ENCODE assay signal across 10 mouse cellular contexts in genomic region chr16:58751314-58751713, GRCm38 (mm10). TPM values are rescaled to one million over a fixed set of nuclear protein-coding genes. Genes with fewer than 3 reads are reported as not detected.
DNase-seq lines count a peak whose midpoint lies in the region; ATAC-seq and TF ChIP-seq lines count a peak whose summit lies in the region.
"Had no signal": no experiment of that assay in that cellular context is flagged by ENCODE, and none has a peak within 500 bp of the region (broad histone marks: within the 10 kb centered on the region; RNA-seq: fewer than 3 reads in every experiment).

No protein-coding gene starts in this region.

- H3K27ac ChIP-seq in left cerebral cortex, adult 2 months, result no peak overlapping the region

- intact Hi-C loops in left cerebral cortex, adult 2 months (cut with DNase I), result no loop called here
- intact Hi-C loops in left cerebral cortex, postnatal 10 days (cut with DNase I), result no loop called here

- no peak overlapping the region for H3K4me3 ChIP-seq in left cerebral cortex, adult 2 months
- H3K4me3 ChIP-seq: myocyte had no signal

- DNase-seq in left cerebral cortex, adult 2 months (ENCODE audit: extremely low spot score in 1 of 2, low spot score in 2 of 2), result no peak
- DNase-seq in left cerebral cortex, postnatal 10 days (ENCODE audit: extremely low spot score in 1 of 2, low spot score in 2 of 2), result no peak
- DNase-seq in ES-CJ7 (ENCODE audit: low read depth, low spot score), result peak; percentile 23
- DNase-seq in brain, adult 2 months (ENCODE audit: low read depth, low spot score), result peak; percentile 31
- no peak for DNase-seq in gastrocnemius, postnatal 25 days
- DNase-seq in urinary bladder, adult 18-20 months (ENCODE audit: low spot score in 2 of 2), result no peak
- DNase-seq: adrenal gland, postnatal 36 days had no signal

- ATAC-seq in megakaryocyte-erythroid progenitor cell, adult 5-6 weeks (replicated peaks; ENCODE audit: low FRiP score, low TSS enrichment, poor library complexity, severe bottlenecking), result peak; percentile 92

- peak; percentile 56 for TF ChIP-seq CTCF in left cerebral cortex, adult 2 months (IDR thresholded peaks at IDR 0.05)

RNA-seq across cellular contexts. Expression of gene Olfr172, which starts 11.7 kb away (rescaled TPM):
- total RNA-seq in left cerebral cortex, adult 2 months (2021), result not detected
- total RNA-seq in left cerebral cortex, postnatal 10 days (2021), result not detected
- total RNA-seq in megakaryocyte-erythroid progenitor cell, adult 5-6 weeks (2014; fragmentation: Nextera tagmentation), result not detected in 2 replicates
- not detected in 2 replicates for total RNA-seq in megakaryocyte-erythroid progenitor cell, adult 5-6 weeks (2017)
- total RNA-seq in gastrocnemius, postnatal 25 days (2021), result not detected
- total RNA-seq: adrenal gland, postnatal 36 days; left cerebral cortex, postnatal 25 days had no signal

RNA-seq across cellular contexts. Expression of gene Cldnd1, which starts 23.6 kb away (rescaled TPM):
- total RNA-seq in left cerebral cortex, adult 2 months (2021), result 10 to 100 TPM; 95.5 to 97.5 TPM
- 100 to 1,000 TPM; 119 to 122 TPM for total RNA-seq in left cerebral cortex, postnatal 10 days (2021)
- total RNA-seq in megakaryocyte-erythroid progenitor cell, adult 5-6 weeks (2014; fragmentation: Nextera tagmentation), result 40.0 and 41.1 TPM in 2 replicates
- 16.4 and 36.4 TPM in 2 replicates for total RNA-seq in megakaryocyte-erythroid progenitor cell, adult 5-6 weeks (2017)
- 10 to 100 TPM; 63.9 to 64.2 TPM for total RNA-seq in gastrocnemius, postnatal 25 days (2021)

RNA-seq across cellular contexts. Expression of gene Gpr15, which starts 32.4 kb away (rescaled TPM):
- total RNA-seq in left cerebral cortex, adult 2 months (2021), result not detected
- total RNA-seq in left cerebral cortex, postnatal 10 days (2021), result not detected
- not detected in 2 replicates for total RNA-seq in megakaryocyte-erythroid progenitor cell, adult 5-6 weeks (2014; fragmentation: Nextera tagmentation)
- total RNA-seq in megakaryocyte-erythroid progenitor cell, adult 5-6 weeks (2017), result not detected in 2 replicates
- total RNA-seq in gastrocnemius, postnatal 25 days (2021), result not detected
- total RNA-seq: adrenal gland, postnatal 36 days; left cerebral cortex, postnatal 25 days had no signal

RNA-seq across cellular contexts. Expression of gene Olfr173, which starts 48.8 kb away (rescaled TPM):
- total RNA-seq in left cerebral cortex, adult 2 months (2021), result not detected
- total RNA-seq in left cerebral cortex, postnatal 10 days (2021), result not detected
- not detected in 2 replicates for total RNA-seq in megakaryocyte-erythroid progenitor cell, adult 5-6 weeks (2014; fragmentation: Nextera tagmentation)
- total RNA-seq in megakaryocyte-erythroid progenitor cell, adult 5-6 weeks (2017), result not detected in 2 replicates
- not detected for total RNA-seq in gastrocnemius, postnatal 25 days (2021)
- total RNA-seq: adrenal gland, postnatal 36 days; left cerebral cortex, postnatal 25 days had no signal

Comparison
In these comparisons a context has a peak if more than half of its experiments do, and no peak if none do; other contexts are left out.
1. DNase-seq: peak in ES-CJ7 (single experiment) and brain, adult 2 months (single experiment); none in left cerebral cortex, adult 2 months (0 of 2), left cerebral cortex, postnatal 10 days (0 of 2), gastrocnemius, postnatal 25 days (single experiment) and urinary bladder, adult 18-20 months (0 of 2).